Mouse (Mus musculus): ENCODE measurements at regions not wholly inside any gene's neighbourhood (a gene's known extent, or its start where the extent isn't known, plus 50 kb on each side); places are given as distances from the start of the nearest gene placed in this dataset.

DNA sequence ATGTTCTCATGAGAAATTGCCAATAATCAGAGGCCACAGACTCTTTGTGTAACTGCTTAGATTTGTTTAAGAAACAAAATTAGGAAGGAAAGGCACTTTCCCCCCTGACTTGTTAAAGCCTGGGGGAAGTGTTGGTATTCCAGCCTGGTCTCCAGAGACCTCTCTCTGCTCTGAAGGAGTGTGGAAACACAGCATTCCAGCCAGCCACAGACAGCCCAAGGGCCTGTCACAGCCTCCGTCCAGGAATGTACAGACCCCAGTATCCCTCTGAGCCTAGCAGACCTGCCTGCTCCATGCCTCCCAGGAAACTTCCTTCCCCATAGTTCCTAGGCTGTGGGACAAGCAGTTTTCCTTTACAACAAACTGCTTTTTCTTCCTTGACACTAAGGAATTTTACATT lies 128.0 kb downstream of the Rybp start:
- TF ChIP-seq MYOG (IDR thresholded peaks at IDR 0.05; ENCODE audit: control insufficient read depth, extremely low read depth, insufficient read length) (no peak), CTCF (IDR thresholded peaks at IDR 0.05; ENCODE audit: control insufficient read depth, insufficient read depth, insufficient read length) (no peak), FOSL1 (IDR thresholded peaks at IDR 0.05; ENCODE audit: insufficient read depth, low read length, poor library complexity, severe bottlenecking) (no peak), MAX (IDR thresholded peaks at IDR 0.05) (no peak), USF1 (IDR thresholded peaks at IDR 0.05; ENCODE audit: low read depth) (no peak), CEBPB (IDR thresholded peaks at IDR 0.05; ENCODE audit: low read depth) (no peak), MYOD1 (IDR thresholded peaks at IDR 0.05; ENCODE audit: control insufficient read depth, insufficient read length, low read depth) (no peak)

All from C2C12 (cell line).